Mouse (Mus musculus) olfactory bulb, adult 2 months (tissue): ENCODE results near the gene Prkn. TPM values are rescaled to one million over a fixed set of nuclear protein-coding genes. Genes with fewer than 3 reads are reported as not detected.

ENCODE experiments used
- H3K27ac ChIP-seq: fragments of 200-500 bp; 2 replicates; pipeline ENCODE4 v1.5.1; 2012; ENCODE audit warnings: low read depth, low read length; ENCODE audit not compliant: insufficient read depth
- H3K4me1 ChIP-seq: fragments of 200-500 bp; 2 replicates; pipeline ENCODE4 v1.6.1; 2012; ENCODE audit warnings: low read length; ENCODE audit not compliant: control insufficient read depth, insufficient read depth
- H3K4me3 ChIP-seq: fragments of 200-500 bp; 2 replicates; pipeline ENCODE4 v1.5.1; 2012; ENCODE audit warnings: mild to moderate bottlenecking, low read depth, low read length, moderate library complexity; ENCODE audit not compliant: insufficient read depth
- CTCF ChIP-seq: fragments of 200-500 bp; IDR thresholded peaks from 2 replicates; pipeline ENCODE4 v1.5.1; 2012; ENCODE audit warnings: low read depth, mild to moderate bottlenecking, low read length, moderate library complexity; ENCODE audit not compliant: insufficient read depth
- POLR2A ChIP-seq: fragments of 200-500 bp; IDR thresholded peaks from 2 replicates; pipeline ENCODE4 v1.6.1; 2012; ENCODE audit warnings: mild to moderate bottlenecking, low read depth, low read length, moderate library complexity; ENCODE audit not compliant: insufficient read depth
- WGBS: fragments of 180-500 bp; shearing (Covaris S2); methylation state at CpG from one replicate; pipeline ENCODE4 v1.1.7; 2018; 5-methylcytosine and 5-hydroxymethylcytosine counted together
- polyA plus RNA-seq: library from polyadenylated mRNA; stranded (reverse); fragments of >200 nt; gene quantifications from 2 replicates; pipeline ENCODE4 v1.2.4, GENCODE M21; 2012; ENCODE audit warnings: low replicate concordance; ENCODE audit not compliant: missing spikeins, insufficient read depth, insufficient read length

Prkn gene
- polyA plus RNA-seq, 1 experiment: not detected

GRCm38 (mm10) chr17:11490051-11490450, 649.9 kb downstream of the Prkn start:
- no peak overlapping the region for H3K27ac ChIP-seq
- TF ChIP-seq CTCF (no peak), POLR2A (no peak)
- H3K4me1 ChIP-seq: no peaks in the 10 kb centered on the region
- 71% methylated on average over 4 of the region's 4 CpGs for WGBS
- no peak overlapping the region for H3K4me3 ChIP-seq

GRCm38 (mm10) chr17:11502556-11502955, 662.4 kb downstream of the Prkn start:
- no peak for TF ChIP-seq CTCF
- no peak for TF ChIP-seq POLR2A
- 68% methylated on average over 7 of the region's 7 CpGs for WGBS

GRCm38 (mm10) chr17:11504496-11504895, 664.3 kb downstream of the Prkn start:
- Histone ChIP-seq H3K4me1 (peaks cover 3% of the 10 kb centered on the region; the same call in 1 of the 2 replicates), H3K27ac (no peak overlapping the region), H3K4me3 (no peak overlapping the region)
- WGBS: 97% methylated on average over 3 of the region's 3 CpGs
- TF ChIP-seq POLR2A (no peak), CTCF (no peak)

More at GRCm38 (mm10) chr17:11502556-11502955, 662.4 kb downstream of the Prkn start:
- no peak overlapping the region for H3K27ac ChIP-seq
- H3K4me3 ChIP-seq: no peak overlapping the region
- peaks cover 3% of the 10 kb centered on the region; the same call in 1 of the 2 replicates for H3K4me1 ChIP-seq

- Histone ChIP-seq H3K27ac (no peak overlapping the region), H3K4me1 (peaks cover 5% of the 10 kb centered on the region; the same call in 1 of the 2 replicates), H3K4me3 (no peak overlapping the region)
- TF ChIP-seq CTCF: no peak
- TF ChIP-seq POLR2A: no peak
- WGBS: 90% methylated on average over 3 of the region's 3 CpGs
Observed at GRCm38 (mm10) chr17:11507082-11507481, 666.9 kb downstream of the Prkn start.

GRCm38 (mm10) chr17:11510081-11510480, 669.9 kb downstream of the Prkn start:
- H3K4me3 ChIP-seq: no peak overlapping the region
- no peak overlapping the region for H3K27ac ChIP-seq
- TF ChIP-seq CTCF (no peak), POLR2A (no peak)
- peaks cover 5% of the 10 kb centered on the region; the same call in 1 of the 2 replicates for H3K4me1 ChIP-seq
- WGBS: 59% methylated on average over 7 of the region's 7 CpGs

- WGBS: 42% methylated on average over 8 of the region's 8 CpGs
Observed at GRCm38 (mm10) chr17:11514032-11514761, 674.0 kb downstream of the Prkn start.

GRCm38 (mm10) chr17:11515619-11516018, 675.4 kb downstream of the Prkn start:
- 97% methylated on average over 4 of the region's 4 CpGs for whole genome bisulfite sequencing
- no peak for TF ChIP-seq POLR2A
- TF ChIP-seq CTCF: no peak
- Histone ChIP-seq H3K4me3 (no peak overlapping the region), H3K27ac (no peak overlapping the region), H3K4me1 (no peaks in the 10 kb centered on the region; the same call in 1 of the 2 replicates)

More at GRCm38 (mm10) chr17:11514032-11514761, 674.0 kb downstream of the Prkn start:
- Histone ChIP-seq H3K4me1 (peaks cover 2% of the 10 kb centered on the region; the same call in 1 of the 2 replicates), H3K4me3 (no peak overlapping the region), H3K27ac (no peak overlapping the region)
- TF ChIP-seq CTCF: no peak
- TF ChIP-seq POLR2A: no peak

- Histone ChIP-seq H3K4me1 (no peaks in the 10 kb centered on the region), H3K4me3 (no peak overlapping the region), H3K27ac (no peak overlapping the region)
- WGBS: 86% methylated on average over 7 of the region's 7 CpGs
- TF ChIP-seq CTCF (no peak), POLR2A (no peak)
Observed at GRCm38 (mm10) chr17:11516165-11516564, 676.0 kb downstream of the Prkn start.

GRCm38 (mm10) chr17:11532066-11532465, 691.9 kb downstream of the Prkn start:
- TF ChIP-seq POLR2A (no peak), CTCF (no peak)
- H3K4me1 ChIP-seq: peaks cover 2% of the 10 kb centered on the region; the same call in 1 of the 2 replicates
- WGBS: 61% methylated on average over 3 of the region's 3 CpGs
- no peak overlapping the region for H3K27ac ChIP-seq
- H3K4me3 ChIP-seq: no peak overlapping the region
